Mouse (Mus musculus) myocyte (in vitro differentiated cells): ENCODE data around the gene Rrp12. TPM values are rescaled to one million over a fixed set of nuclear protein-coding genes. Genes with fewer than 3 reads are reported as not detected.
A peak's percentile ranks its signal among the peaks of the same experiment; 100 is the strongest.

ENCODE experiments used
- H3K27me3 ChIP-seq: one replicate; pipeline ENCODE4 v1.6.1; 2011; ENCODE audit not compliant: control insufficient read depth, insufficient read depth, insufficient read length
- H3K36me3 ChIP-seq: one replicate; pipeline ENCODE4 v1.6.1; 2011; ENCODE audit not compliant: control insufficient read depth, insufficient read depth
- H3K4me2 ChIP-seq: one replicate; pipeline ENCODE4 v1.6.1; 2011; ENCODE audit warnings: low read depth, control low read depth
- H3K4me3 ChIP-seq: one replicate; pipeline ENCODE4 v1.5.1; 2011; ENCODE audit warnings: mild to moderate bottlenecking, control low read depth, moderate library complexity
- H3K79me2 ChIP-seq: one replicate; pipeline ENCODE4 v1.6.1; 2011; ENCODE audit not compliant: control insufficient read depth, insufficient read depth
- H3ac ChIP-seq: one replicate; pipeline ENCODE4 v1.6.1; 2011; ENCODE audit not compliant: control insufficient read depth, insufficient read length
- CEBPB ChIP-seq: IDR thresholded peaks from 2 replicates; pipeline ENCODE4 v1.6.1; 2011; ENCODE audit warnings: mild to moderate bottlenecking, moderate library complexity; ENCODE audit not compliant: poor library complexity, insufficient read depth, severe bottlenecking
- E2F4 ChIP-seq: IDR thresholded peaks from one replicate; pipeline ENCODE4 v1.6.1; 2011; ENCODE audit warnings: mild to moderate bottlenecking, control low read depth, moderate library complexity; ENCODE audit not compliant: insufficient read depth
- MAX ChIP-seq: IDR thresholded peaks from one replicate; pipeline ENCODE4 v1.6.1; 2011; ENCODE audit warnings: low read depth, mild to moderate bottlenecking, control low read depth
- MYOD1 ChIP-seq, 3 experiments: IDR thresholded peaks; one replicate each; pipeline ENCODE4 v1.6.1; 2011; ENCODE audit warnings: control low read depth in 2 of 3, low read depth in 2 of 3, mild to moderate bottlenecking in 2 of 3, moderate library complexity in 1 of 3; ENCODE audit not compliant: insufficient read length in 2 of 3, control insufficient read depth in 1 of 3
- MYOG ChIP-seq, 3 experiments: IDR thresholded peaks; one replicate each; pipeline ENCODE4 v1.6.1; 2011; ENCODE audit warnings: control low read depth in 2 of 3, low read depth in 2 of 3, mild to moderate bottlenecking in 2 of 3; ENCODE audit not compliant: insufficient read length in 2 of 3, control insufficient read depth in 1 of 3, insufficient read depth in 1 of 3
- POLR2A ChIP-seq: IDR thresholded peaks from one replicate; pipeline ENCODE4 v1.6.1; 2011; ENCODE audit warnings: low read depth, mild to moderate bottlenecking, control low read depth, moderate library complexity; ENCODE audit not compliant: insufficient read length
- POLR2AphosphoS2 ChIP-seq: IDR thresholded peaks from one replicate; pipeline ENCODE4 v1.6.1; 2011; ENCODE audit warnings: low read depth, control low read depth; ENCODE audit not compliant: insufficient read length
- REST ChIP-seq: IDR thresholded peaks from one replicate; pipeline ENCODE4 v1.6.1; 2011; ENCODE audit warnings: mild to moderate bottlenecking, control low read depth, moderate library complexity; ENCODE audit not compliant: insufficient read depth, insufficient read length
- SRF ChIP-seq: IDR thresholded peaks from one replicate; pipeline ENCODE4 v1.6.1; 2011; ENCODE audit warnings: low read depth; ENCODE audit not compliant: control insufficient read depth, insufficient read length
- TCF12 ChIP-seq: IDR thresholded peaks from one replicate; pipeline ENCODE4 v1.6.1; 2011; ENCODE audit warnings: mild to moderate bottlenecking, control low read depth; ENCODE audit not compliant: poor library complexity, insufficient read depth, severe bottlenecking
- TCF3 ChIP-seq: IDR thresholded peaks from one replicate; pipeline ENCODE4 v1.6.1; 2011; ENCODE audit warnings: low read depth, control low read depth; ENCODE audit not compliant: insufficient read length
- USF1 ChIP-seq: IDR thresholded peaks from one replicate; pipeline ENCODE4 v1.6.1; 2011; ENCODE audit warnings: low read depth, mild to moderate bottlenecking, control low read depth, moderate library complexity
- polyA plus RNA-seq: library from polyadenylated mRNA; unstranded; fragments of >200 nt; fragmentation: generic; extraction: Trizol; gene quantifications from one replicate; pipeline ENCODE4 v1.2.1, GENCODE M21; 2012; ENCODE audit warnings: missing spikeins

Rrp12 gene
- polyA plus RNA-seq, 1 experiment = 45.4 TPM

DNA sequence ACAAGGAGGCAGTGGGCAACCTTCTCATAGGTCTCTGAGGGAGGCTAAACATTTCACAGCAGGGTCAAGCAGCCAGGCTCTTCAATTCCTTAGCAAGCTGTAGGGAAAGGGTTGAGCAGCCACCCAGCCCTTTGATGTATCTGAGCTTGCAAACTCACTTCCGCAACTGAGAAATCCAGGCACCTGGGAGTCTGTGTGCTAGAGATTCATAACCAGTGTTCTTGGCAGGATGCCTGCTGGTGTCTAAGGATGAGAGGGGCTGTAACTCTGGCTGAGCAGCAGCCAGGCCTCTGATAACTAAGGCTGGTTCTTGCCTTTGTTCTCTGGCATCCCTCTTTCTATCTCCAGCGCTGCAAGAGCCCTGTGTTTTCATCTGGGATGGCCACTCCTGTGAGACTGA, 5.7 kb upstream of the Rrp12 start:
- TF ChIP-seq REST (no peak), SRF (no peak)
- Histone ChIP-seq H3K27me3 (no peaks in the 10 kb centered on the region), H3K4me2 (no peak overlapping the region), H3K4me3 (no peak overlapping the region), H3ac (no peak overlapping the region), H3K79me2 (no peaks in the 10 kb centered on the region), H3K36me3 (no peaks in the 10 kb centered on the region)

DNA sequence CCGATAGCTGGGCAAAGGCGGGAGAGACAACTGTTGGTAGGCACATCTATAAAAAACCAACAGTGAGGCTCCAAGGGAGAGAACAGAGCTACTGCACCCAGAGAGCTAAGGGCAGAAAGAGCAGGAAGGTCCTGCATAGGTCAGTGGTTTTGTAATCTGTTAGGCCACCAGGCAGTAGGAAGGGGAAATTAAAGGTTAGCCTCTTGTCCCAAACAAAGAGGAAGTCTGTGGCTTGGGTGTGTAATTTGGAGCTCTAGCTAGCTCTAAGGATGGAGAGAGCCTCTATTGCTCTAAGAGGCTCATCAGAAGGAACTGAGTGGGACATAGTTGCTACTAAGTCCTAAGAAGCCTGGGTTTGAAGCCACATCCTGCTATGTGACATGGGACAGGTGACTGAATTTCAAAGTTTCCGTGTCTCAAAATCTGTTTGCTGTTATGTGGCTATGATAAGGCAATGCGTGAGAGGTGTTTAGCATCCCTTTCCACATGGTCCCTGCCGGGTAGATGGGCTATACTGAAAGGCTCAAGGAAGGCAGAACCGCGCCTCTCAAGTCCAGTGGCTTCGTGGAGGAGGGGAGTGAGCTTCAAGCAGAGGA, 4.6 kb upstream of the Rrp12 start:
- Histone ChIP-seq H3K27me3 (no peaks in the 10 kb centered on the region), H3K36me3 (no peaks in the 10 kb centered on the region)

DNA sequence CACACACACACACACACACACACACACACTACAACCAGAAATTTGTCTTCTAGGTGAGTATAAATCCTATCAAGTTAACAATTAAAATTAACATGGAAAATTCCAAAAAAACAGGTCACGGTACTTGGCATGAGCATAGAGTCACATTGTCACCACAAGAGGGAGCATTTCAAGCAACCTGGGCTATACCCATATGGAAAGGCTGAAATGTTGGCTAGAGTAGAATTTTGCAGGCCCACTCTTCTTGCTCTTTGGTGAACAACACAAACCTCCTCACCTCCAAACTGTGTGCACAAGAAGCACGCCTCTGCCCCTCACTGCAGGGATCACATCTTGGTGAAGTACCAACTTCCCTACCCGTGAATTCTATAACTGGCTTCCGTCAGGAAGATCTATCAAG, 2.9 kb upstream of the Rrp12 start:
- H3K79me2 ChIP-seq = peaks cover 15% of the 10 kb centered on the region
- TF ChIP-seq MYOG (IDR thresholded peaks at IDR 0.05; ENCODE audit: control insufficient read depth in 1 of 3, insufficient read depth in 1 of 3, insufficient read length in 2 of 3, low read depth in 2 of 3) (no peak), USF1 (no peak), POLR2AphosphoS2 (no peak), MYOD1 (IDR thresholded peaks at IDR 0.05; ENCODE audit: control insufficient read depth in 1 of 3, insufficient read length in 2 of 3, low read depth in 2 of 3) (no peak), CEBPB (no peak), MAX (no peak), TCF3 (no peak), POLR2A (no peak), SRF (no peak), E2F4 (no peak), REST (no peak), TCF12 (no peak)
- no peaks in the 10 kb centered on the region for H3K27me3 ChIP-seq
- H3K36me3 ChIP-seq = no peaks in the 10 kb centered on the region
- no peak overlapping the region for H3K4me3 ChIP-seq
- H3K4me2 ChIP-seq = no peak overlapping the region
- H3ac ChIP-seq = no peak overlapping the region

More for the DNA sequence above, 4.6 kb upstream of the Rrp12 start:
- Histone ChIP-seq H3K4me2 (no peak overlapping the region), H3K4me3 (no peak overlapping the region), H3K79me2 (peaks cover 2% of the 10 kb centered on the region), H3ac (no peak overlapping the region)
- TF ChIP-seq POLR2A (no peak), SRF (no peak), MYOG (IDR thresholded peaks at IDR 0.05; ENCODE audit: control insufficient read depth in 1 of 3, insufficient read depth in 1 of 3, insufficient read length in 2 of 3, low read depth in 2 of 3) (no peak), USF1 (no peak), POLR2AphosphoS2 (no peak), MYOD1 (IDR thresholded peaks at IDR 0.05; ENCODE audit: control insufficient read depth in 1 of 3, insufficient read length in 2 of 3, low read depth in 2 of 3) (no peak), TCF3 (no peak)

DNA sequence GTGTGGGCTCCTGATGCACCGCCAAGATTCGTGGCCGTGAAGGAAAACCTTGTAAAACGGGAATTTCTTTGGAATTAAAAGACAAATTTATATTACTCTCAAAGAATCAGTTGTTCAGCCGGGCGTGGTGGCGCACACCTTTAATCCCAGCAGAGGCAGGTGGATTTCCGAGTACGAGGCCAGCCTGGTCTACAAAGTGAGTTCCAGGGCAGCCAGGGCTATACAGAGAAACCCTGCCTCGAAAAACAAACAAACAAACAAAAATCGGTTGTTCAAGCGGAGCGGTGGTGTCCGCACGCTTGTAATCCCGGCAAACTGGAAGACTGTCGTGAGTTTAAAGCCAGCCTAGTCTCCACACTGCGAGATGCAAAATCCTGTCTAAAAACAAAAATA, 342 bp upstream of the Rrp12 start:
- Histone ChIP-seq H3K36me3 (peaks cover 9% of the 10 kb centered on the region), H3K27me3 (no peaks in the 10 kb centered on the region), H3K4me2 (peak overlapping the region; percentile 92), H3K4me3 (peak overlapping the region; percentile 92), H3K79me2 (peaks cover 15% of the 10 kb centered on the region), H3ac (peak overlapping the region; percentile 38)
- TF ChIP-seq E2F4 = no peak
- no peak for TF ChIP-seq SRF
- TF ChIP-seq MYOG (IDR thresholded peaks at IDR 0.05; ENCODE audit: control insufficient read depth in 1 of 3, insufficient read depth in 1 of 3, insufficient read length in 2 of 3, low read depth in 2 of 3) = no peak
- no peak for TF ChIP-seq CEBPB
- no peak for TF ChIP-seq POLR2A
- no peak for TF ChIP-seq MYOD1 (IDR thresholded peaks at IDR 0.05; ENCODE audit: control insufficient read depth in 1 of 3, insufficient read length in 2 of 3, low read depth in 2 of 3)
- no peak for TF ChIP-seq TCF3
- TF ChIP-seq USF1 = no peak
- TF ChIP-seq TCF12 = no peak
- no peak for TF ChIP-seq REST
- no peak for TF ChIP-seq MAX

DNA sequence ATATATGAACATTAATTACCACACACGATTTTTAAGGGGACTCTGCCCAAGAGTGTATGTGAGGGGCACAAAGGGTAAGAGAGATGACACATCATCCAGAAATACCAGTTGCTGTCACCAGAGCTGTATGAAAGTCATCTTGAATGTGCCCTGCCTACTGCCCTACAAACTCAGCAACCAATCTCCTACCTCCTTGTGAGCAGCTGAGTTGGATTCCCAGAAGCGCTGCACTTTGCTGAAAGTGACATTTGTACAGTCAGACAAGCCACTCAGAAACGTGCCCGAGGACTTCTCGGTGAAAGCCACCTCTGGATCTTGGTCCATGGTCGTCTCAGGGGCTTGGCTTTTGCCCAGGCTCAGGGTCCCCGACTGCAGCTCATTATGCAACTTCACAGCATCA, 1.0 kb downstream of the Rrp12 start:
- H3K4me2 ChIP-seq = peak overlapping the region; percentile 99
- peaks cover 15% of the 10 kb centered on the region for H3K36me3 ChIP-seq
- H3K27me3 ChIP-seq = no peaks in the 10 kb centered on the region
- TF ChIP-seq POLR2A (peak; percentile 13), TCF12 (no peak), TCF3 (no peak), E2F4 (no peak)
- peaks cover 15% of the 10 kb centered on the region for H3K79me2 ChIP-seq
- peak overlapping the region; percentile 92 for H3K4me3 ChIP-seq
- H3ac ChIP-seq = peak overlapping the region; percentile 38
